Mouse (Mus musculus) stomach, embryonic 15.5 days (tissue): ENCODE measurements around the gene Stau1. TPM values are rescaled to one million over a fixed set of nuclear protein-coding genes. Genes with fewer than 3 reads are reported as not detected.

Experiments used
- ATAC-seq: fragments of 200-750 bp; cut with Nextera tagmentation; 2 replicates; pipeline ENCODE4 v1.8.0; 2017; ENCODE audit warnings: low read depth, moderate number of reproducible peaks, moderate TSS enrichment; ENCODE audit not compliant: insufficient read depth, low FRiP score
- H3K27ac ChIP-seq: fragments of 300-500 bp; sonication (generic); 2 replicates; pipeline ENCODE4 v1.5.1; 2015; ENCODE audit warnings: mild to moderate bottlenecking, inconsistent platforms
- H3K27me3 ChIP-seq: fragments of 300-500 bp; sonication (generic); replicated peaks from 2 replicates; pipeline ENCODE4 v1.6.1; 2015; ENCODE audit warnings: inconsistent platforms
- H3K36me3 ChIP-seq: fragments of 300-500 bp; sonication (generic); 2 replicates; pipeline ENCODE4 v1.6.1; 2015; ENCODE audit warnings: inconsistent platforms
- H3K4me1 ChIP-seq: fragments of 300-500 bp; sonication (generic); 2 replicates; pipeline ENCODE4 v1.6.1; 2015; ENCODE audit warnings: inconsistent platforms
- H3K4me2 ChIP-seq: fragments of 300-500 bp; sonication (generic); 2 replicates; pipeline ENCODE4 v1.6.1; 2015; ENCODE audit warnings: mild to moderate bottlenecking, inconsistent platforms
- H3K4me3 ChIP-seq: fragments of 300-500 bp; sonication (generic); replicated peaks from 2 replicates; pipeline ENCODE4 v1.5.1; 2015; ENCODE audit warnings: inconsistent platforms
- H3K9ac ChIP-seq: fragments of 300-500 bp; sonication (generic); 2 replicates; pipeline ENCODE4 v1.6.1; 2015; ENCODE audit warnings: inconsistent platforms
- H3K9me3 ChIP-seq: fragments of 300-500 bp; sonication (generic); 2 replicates; pipeline ENCODE4 v1.6.1; 2016; ENCODE audit warnings: inconsistent platforms
- WGBS: fragments of 180-500 bp; shearing (Covaris S2); methylation state at CpG from one replicate; pipeline ENCODE4 v1.1.7; 2015; 5-methylcytosine and 5-hydroxymethylcytosine counted together
- polyA plus RNA-seq: library from polyadenylated mRNA; unstranded; fragments of >200 nt; fragmentation: Nextera tagmentation; extraction: Ambion mirVana; gene quantifications from 2 replicates; pipeline ENCODE4 v1.2.1, GENCODE M21; 2015

Gene Stau1
- polyA plus RNA-seq, 1 experiment from 2014 or later: 70.6 TPM

GRCm38 (mm10) chr2:166945456-166945855 is 50.6 kb downstream of the Stau1 start:
- Histone ChIP-seq H3K9ac (no peak overlapping the region), H3K27me3 (no peaks in the 10 kb centered on the region), H3K9me3 (no peaks in the 10 kb centered on the region), H3K4me1 (no peaks in the 10 kb centered on the region), H3K27ac (no peak overlapping the region), H3K4me2 (no peak overlapping the region), H3K36me3 (peaks cover 53% of the 10 kb centered on the region), H3K4me3 (no peak overlapping the region)
- ATAC-seq: peak; percentile 58; the same call in 1 of the 2 replicates
- 45% methylated on average over 4 of the region's 4 CpGs for WGBS

GRCm38 (mm10) chr2:166944346-166944745 is 51.8 kb downstream of the Stau1 start:
- H3K9me3 ChIP-seq: no peaks in the 10 kb centered on the region
- H3K4me3 ChIP-seq: no peak overlapping the region
- H3K36me3 ChIP-seq: peaks cover 47% of the 10 kb centered on the region
- no peaks in the 10 kb centered on the region for H3K4me1 ChIP-seq
- no peak overlapping the region for H3K4me2 ChIP-seq
- H3K27me3 ChIP-seq: no peaks in the 10 kb centered on the region
- no peak for ATAC-seq
- 68% methylated on average over 1 of the region's 1 CpGs for WGBS
- H3K27ac ChIP-seq: no peak overlapping the region
- no peak overlapping the region for H3K9ac ChIP-seq

GRCm38 (mm10) chr2:166943146-166943545 is 53.0 kb downstream of the Stau1 start:
- ATAC-seq: no peak
- H3K27me3 ChIP-seq: no peaks in the 10 kb centered on the region
- H3K4me3 ChIP-seq: no peak overlapping the region
- WGBS: 92% methylated on average over 2 of the region's 2 CpGs
- H3K27ac ChIP-seq: no peak overlapping the region
- H3K9me3 ChIP-seq: no peaks in the 10 kb centered on the region
- no peak overlapping the region for H3K4me2 ChIP-seq
- H3K4me1 ChIP-seq: no peaks in the 10 kb centered on the region
- H3K9ac ChIP-seq: no peak overlapping the region
- peaks cover 39% of the 10 kb centered on the region for H3K36me3 ChIP-seq

GRCm38 (mm10) chr2:166936166-166936565 is 59.9 kb downstream of the Stau1 start:
- Histone ChIP-seq H3K27me3 (no peaks in the 10 kb centered on the region), H3K9me3 (no peaks in the 10 kb centered on the region), H3K4me2 (no peak overlapping the region), H3K9ac (no peak overlapping the region), H3K4me3 (no peak overlapping the region), H3K4me1 (no peaks in the 10 kb centered on the region), H3K36me3 (peaks cover 50% of the 10 kb centered on the region), H3K27ac (no peak overlapping the region)
- no peak for ATAC-seq
- 81% methylated on average over 2 of the region's 2 CpGs for WGBS

- no peak overlapping the region for H3K9ac ChIP-seq
- ATAC-seq: no peak
- peaks cover 47% of the 10 kb centered on the region for H3K36me3 ChIP-seq
- H3K4me2 ChIP-seq: no peak overlapping the region
- H3K4me3 ChIP-seq: no peak overlapping the region
- no peak overlapping the region for H3K27ac ChIP-seq
- H3K4me1 ChIP-seq: no peaks in the 10 kb centered on the region
- no peaks in the 10 kb centered on the region for H3K9me3 ChIP-seq
- WGBS: 90% methylated on average over 7 of the region's 7 CpGs
- H3K27me3 ChIP-seq: no peaks in the 10 kb centered on the region
Observed at GRCm38 (mm10) chr2:166935582-166935981, 60.5 kb downstream of the Stau1 start.

- Histone ChIP-seq H3K4me2 (no peak overlapping the region), H3K9ac (no peak overlapping the region), H3K4me3 (no peak overlapping the region), H3K9me3 (no peaks in the 10 kb centered on the region), H3K4me1 (no peaks in the 10 kb centered on the region), H3K27me3 (no peaks in the 10 kb centered on the region), H3K27ac (no peak overlapping the region), H3K36me3 (peaks cover 48% of the 10 kb centered on the region)
- WGBS: 78% methylated on average over 5 of the region's 5 CpGs
- ATAC-seq: no peak
Observed at GRCm38 (mm10) chr2:166934416-166934815, 61.7 kb downstream of the Stau1 start.

- Histone ChIP-seq H3K27ac (no peak overlapping the region), H3K4me2 (no peak overlapping the region), H3K4me1 (no peaks in the 10 kb centered on the region), H3K9me3 (no peaks in the 10 kb centered on the region), H3K36me3 (peaks cover 50% of the 10 kb centered on the region), H3K9ac (no peak overlapping the region), H3K27me3 (no peaks in the 10 kb centered on the region), H3K4me3 (no peak overlapping the region)
- no peak for ATAC-seq
- WGBS: 92% methylated on average over 6 of the region's 6 CpGs
Observed at GRCm38 (mm10) chr2:166933943-166934342, 62.2 kb downstream of the Stau1 start.

- Histone ChIP-seq H3K9ac (no peak overlapping the region), H3K4me3 (no peak overlapping the region), H3K4me1 (no peaks in the 10 kb centered on the region), H3K27me3 (no peaks in the 10 kb centered on the region), H3K36me3 (peaks cover 40% of the 10 kb centered on the region), H3K4me2 (no peak overlapping the region), H3K9me3 (no peaks in the 10 kb centered on the region), H3K27ac (no peak overlapping the region)
- no peak for ATAC-seq
- WGBS: 95% methylated on average over 2 of the region's 2 CpGs
Observed at GRCm38 (mm10) chr2:166923971-166924370, 72.1 kb downstream of the Stau1 start.

- peaks cover 13% of the 10 kb centered on the region for H3K4me1 ChIP-seq
- H3K27me3 ChIP-seq: no peaks in the 10 kb centered on the region
- ATAC-seq: no peak
- no peak overlapping the region for H3K9ac ChIP-seq
- H3K36me3 ChIP-seq: no peaks in the 10 kb centered on the region
- no peaks in the 10 kb centered on the region for H3K9me3 ChIP-seq
- H3K4me2 ChIP-seq: no peak overlapping the region
- H3K27ac ChIP-seq: no peak overlapping the region
- H3K4me3 ChIP-seq: no peak overlapping the region
- WGBS: 82% methylated on average over 8 of the region's 8 CpGs
Observed at GRCm38 (mm10) chr2:166910536-166910935, 85.6 kb downstream of the Stau1 start.

- ATAC-seq: no peak
- no peaks in the 10 kb centered on the region for H3K27me3 ChIP-seq
- no peak overlapping the region for H3K27ac ChIP-seq
- no peaks in the 10 kb centered on the region for H3K36me3 ChIP-seq
- no peak overlapping the region for H3K4me3 ChIP-seq
- WGBS: 96% methylated on average over 3 of the region's 3 CpGs
- H3K9ac ChIP-seq: no peak overlapping the region
- no peaks in the 10 kb centered on the region for H3K9me3 ChIP-seq
- H3K4me2 ChIP-seq: no peak overlapping the region
- H3K4me1 ChIP-seq: peaks cover 15% of the 10 kb centered on the region
Observed at GRCm38 (mm10) chr2:166909729-166910128, 86.4 kb downstream of the Stau1 start.

GRCm38 (mm10) chr2:166906523-166907182 is 89.4 kb downstream of the Stau1 start:
- peaks cover 15% of the 10 kb centered on the region for H3K4me1 ChIP-seq
- H3K4me3 ChIP-seq: peak overlapping the region; percentile 93
- peak; percentile 19; the same call in 1 of the 2 replicates for ATAC-seq
- H3K27ac ChIP-seq: peak overlapping the region; percentile 100
- peak overlapping the region; percentile 92 for H3K4me2 ChIP-seq
- under 1% methylated on average over 28 of the region's 28 CpGs for WGBS
- no peaks in the 10 kb centered on the region for H3K36me3 ChIP-seq
- no peaks in the 10 kb centered on the region for H3K27me3 ChIP-seq
- peak overlapping the region; percentile 96 for H3K9ac ChIP-seq
- H3K9me3 ChIP-seq: no peaks in the 10 kb centered on the region

- under 1% methylated on average over 80 of the region's 80 CpGs for WGBS
- peak within 1 kb of the TSS; percentile 100 for H3K27ac ChIP-seq
- no peaks in the 10 kb centered on the region for H3K27me3 ChIP-seq
- peak within 1 kb of the TSS; percentile 96 for H3K9ac ChIP-seq
- H3K36me3 ChIP-seq: no peaks in the 10 kb centered on the region
- peaks cover 15% of the 10 kb centered on the region for H3K4me1 ChIP-seq
- peak within 1 kb of the TSS; percentile 93 for H3K4me3 ChIP-seq
- no peaks in the 10 kb centered on the region for H3K9me3 ChIP-seq
- ATAC-seq: peak; percentile 97
- H3K4me2 ChIP-seq: peak within 1 kb of the TSS; percentile 92
Observed at GRCm38 (mm10) chr2:166905711-166906522, 90.2 kb downstream of the Stau1 start, which contains the start of gene Cse1l. TSS of gene Cse1l (plus strand) at chr2:166906040.
